Mouse (Mus musculus): Measurements from ENCODE around the gene Vcam1.

- no peak for TF ChIP-seq EP300 (IDR thresholded peaks at IDR 0.05)
- TF ChIP-seq CTCF (IDR thresholded peaks at IDR 0.05), result no peak
These were observed 32.7 kb upstream of the Vcam1 start for GRCm38 (mm10) chr3:116162097-116162666.

Data from lung, postnatal 0 days (tissue).